Mouse (Mus musculus): ENCODE data around the gene Zcrb1. TPM values are rescaled to one million over a fixed set of nuclear protein-coding genes. Genes with fewer than 3 reads are reported as not detected.
A peak's percentile ranks its signal among the peaks of the same experiment; 100 is the strongest.

The Zcrb1 gene
- total RNA-seq (2021): 10 to 100 TPM; 67.3 to 91.4 TPM

DNA sequence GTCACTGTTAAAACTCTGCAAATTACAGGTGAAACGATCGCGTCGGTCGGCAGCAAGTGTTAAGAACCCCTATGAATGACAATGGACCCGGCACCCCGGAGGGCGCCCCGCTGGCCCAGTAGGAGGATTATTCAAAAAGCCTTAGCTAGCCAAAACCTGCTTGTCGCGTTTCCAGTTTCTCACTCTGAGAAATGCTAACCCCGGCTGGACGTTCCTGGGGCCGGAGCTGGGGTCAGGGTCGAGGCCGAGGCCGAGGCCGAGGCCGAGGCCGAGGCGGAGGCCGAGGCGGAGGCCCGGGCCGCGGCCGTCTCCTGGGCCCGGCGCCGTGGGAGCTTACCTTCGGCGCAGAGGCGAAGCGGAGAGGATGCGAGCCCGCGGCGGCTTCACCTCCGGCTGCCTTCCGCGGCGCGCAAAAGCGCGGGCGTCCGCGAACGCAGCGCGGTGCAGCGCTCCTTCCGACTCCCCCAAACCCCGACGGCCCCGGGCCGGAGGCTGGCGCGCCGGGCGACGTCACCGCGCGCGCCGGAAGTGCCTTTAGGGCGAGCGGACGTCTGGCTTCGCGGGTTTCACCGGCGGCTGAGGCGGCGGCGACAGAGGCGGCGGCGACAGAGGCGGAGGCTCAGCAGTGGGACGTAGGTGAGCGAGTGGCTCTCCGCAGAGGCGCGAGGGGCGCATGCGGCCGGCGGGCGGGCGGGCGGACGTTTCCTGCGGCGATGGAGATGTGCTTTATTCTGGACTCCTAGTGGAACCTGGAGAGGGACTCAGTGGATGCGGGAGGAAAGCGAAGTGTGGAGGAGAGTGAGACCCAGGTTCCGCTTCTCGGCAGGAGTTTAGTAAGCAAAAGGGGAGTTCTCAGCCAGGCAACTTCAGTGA, at the start of gene Zcrb1, which contains the start of gene Pphln1:
TSS of gene Zcrb1 (minus strand) at position 509 of the 873 bp plus-strand sequence.
TSS of gene Pphln1 (plus strand) at position 525 of the 873 bp plus-strand sequence.
- intact Hi-C loops (cut with DNase I): loop anchor here (1.0 to 2.0 kb wide), 2 partner anchors 61 to 123 kb away; partner anchors contain the start of gene Gxylt1
- DNase-seq (ENCODE audit: low spot score in 2 of 2): peak; percentile 87 to 91

DNA sequence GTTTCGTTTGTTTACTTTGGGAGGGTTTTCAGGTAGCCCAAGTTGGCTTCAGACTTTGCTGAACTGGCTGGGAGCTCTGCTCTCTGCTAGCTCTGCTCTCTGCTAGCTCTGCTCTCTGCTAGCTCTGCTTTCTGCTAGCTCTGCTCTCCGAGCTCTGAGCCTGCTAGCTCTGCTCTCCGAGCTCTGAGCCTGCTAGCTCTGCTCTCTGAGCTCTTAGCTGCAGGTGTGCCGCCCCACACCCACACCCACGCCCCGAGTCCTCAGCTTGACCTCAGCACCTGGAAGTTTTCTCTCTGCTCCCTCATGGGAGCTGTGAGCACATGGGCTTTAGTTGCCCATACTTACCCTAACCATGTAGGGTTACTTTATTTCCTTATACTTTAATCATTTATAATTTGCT, 45.5 kb upstream of the Zcrb1 start:
- intact Hi-C loops (cut with DNase I): no loop called here

DNA sequence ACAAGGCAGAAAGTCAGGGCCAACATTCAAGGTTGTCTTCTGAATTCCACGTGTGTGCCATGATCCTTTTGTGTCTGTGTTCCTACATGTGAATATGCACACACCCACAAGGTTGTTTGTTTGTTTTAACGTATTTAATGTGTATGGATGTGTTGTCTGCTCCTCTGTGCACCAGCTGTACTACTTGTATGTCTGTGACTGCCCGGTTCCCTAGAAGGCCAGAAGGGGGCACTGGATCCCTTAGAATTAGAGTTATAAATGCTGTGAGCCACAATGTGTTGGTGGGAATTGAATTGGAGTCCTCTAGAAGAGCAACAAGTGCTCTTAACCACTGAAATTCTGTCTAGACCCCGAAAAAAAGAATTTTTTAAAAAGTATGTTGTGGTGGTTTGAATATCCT, 44.1 kb upstream of the Zcrb1 start:
- intact Hi-C loops (cut with DNase I): no loop called here
- no peak for DNase-seq (ENCODE audit: low spot score in 2 of 2)

More for the DNA sequence above, 45.5 kb upstream of the Zcrb1 start:
- no peak for DNase-seq (ENCODE audit: low spot score in 2 of 2)

DNA sequence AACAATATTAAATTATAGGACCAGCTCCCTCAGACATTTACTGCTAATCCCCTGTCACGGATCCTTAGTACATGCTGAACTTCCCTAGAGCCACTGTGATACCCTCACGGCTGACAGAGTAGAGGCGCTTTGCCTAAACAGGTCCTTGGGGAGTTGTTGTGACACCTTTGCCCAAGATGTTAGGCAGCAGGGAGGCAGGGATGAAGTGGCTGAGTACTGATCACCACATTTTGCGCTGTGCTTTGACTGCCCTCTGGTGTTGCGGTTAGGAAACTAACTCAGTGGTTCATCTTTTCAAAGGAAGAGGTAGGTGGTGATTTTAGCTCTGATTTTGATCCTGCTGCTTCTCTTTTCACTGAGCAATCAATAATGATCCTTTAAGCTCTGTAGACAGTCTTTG, 40.5 kb upstream of the Zcrb1 start:
- peak; percentile 35 to 59 for DNase-seq (ENCODE audit: low spot score in 2 of 2)
- intact Hi-C loops (cut with DNase I): loop anchor here (1.0 to 10.0 kb wide), 2 partner anchors 173 to 1004 kb away; no protein-coding TSS in a partner anchor

DNA sequence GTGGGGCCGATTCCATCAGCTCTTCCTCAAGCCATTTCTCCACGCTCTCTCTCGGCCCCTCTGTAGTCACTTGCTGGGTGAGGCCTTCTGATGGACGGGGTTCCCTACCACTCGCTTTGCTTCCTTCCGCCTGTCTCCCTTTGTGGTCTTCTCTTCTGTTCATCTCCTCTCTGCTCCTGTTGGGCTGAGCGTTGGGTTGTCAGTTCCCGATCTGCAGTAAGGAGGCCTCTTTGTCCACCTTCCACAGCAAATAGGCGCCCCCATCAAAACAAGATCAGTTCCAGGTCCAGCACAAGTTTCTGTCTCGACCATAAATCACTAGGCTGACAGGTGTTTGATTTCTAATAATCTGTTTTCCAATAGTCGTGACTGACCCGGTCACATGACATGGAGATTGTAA, 37.9 kb upstream of the Zcrb1 start:
- no peak for DNase-seq (ENCODE audit: low spot score in 2 of 2)
- intact Hi-C loops (cut with DNase I): loop anchor here (10.0 kb wide), 1 partner anchor 1001 kb away; no protein-coding TSS in a partner anchor

DNA sequence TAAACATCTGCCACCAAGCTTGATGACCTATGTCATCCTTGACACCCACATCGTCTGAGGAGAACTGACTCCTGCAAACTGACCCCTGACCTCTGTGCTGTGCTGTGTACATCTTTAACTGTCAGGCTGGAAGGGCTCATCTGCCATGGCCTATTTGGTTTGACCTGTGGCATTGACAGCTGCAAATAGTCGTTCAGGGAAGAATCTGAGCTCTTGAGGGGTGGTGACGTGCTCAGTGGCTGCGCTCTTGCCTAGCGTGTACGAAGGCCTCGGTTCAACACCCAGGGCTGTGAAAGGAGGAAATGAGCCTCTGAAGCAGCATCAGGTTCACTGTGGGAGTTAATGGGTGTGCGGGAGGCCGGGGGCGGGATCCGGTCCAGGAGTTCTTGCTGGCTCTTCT, 35.7 kb upstream of the Zcrb1 start:
- intact Hi-C loops (cut with DNase I): loop anchor here (10.0 kb wide), 1 partner anchor 999 kb away; no protein-coding TSS in a partner anchor
- DNase-seq (ENCODE audit: low spot score in 2 of 2): no peak

DNA sequence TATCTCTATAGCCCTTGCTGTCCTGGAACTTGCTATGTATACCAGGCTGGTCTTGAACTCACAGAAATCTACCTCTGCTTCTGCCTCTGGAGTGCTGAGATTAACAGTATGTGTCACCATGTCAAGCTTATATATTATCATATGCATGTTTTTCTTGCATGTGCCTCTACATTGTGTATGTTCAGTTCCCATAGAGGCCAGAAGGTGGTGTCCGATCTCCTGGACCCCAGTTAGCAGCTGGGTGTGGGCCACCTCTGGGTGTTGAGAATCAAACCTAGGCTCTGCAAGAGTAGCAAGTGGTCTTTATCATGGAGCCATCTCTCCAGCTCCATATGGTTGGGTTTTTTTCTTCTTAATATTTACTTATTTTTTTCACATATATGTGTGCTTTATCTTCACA, 24.4 kb upstream of the Zcrb1 start:
- DNase-seq (ENCODE audit: low spot score in 2 of 2): no peak
- intact Hi-C loops (cut with DNase I): no loop called here

DNA sequence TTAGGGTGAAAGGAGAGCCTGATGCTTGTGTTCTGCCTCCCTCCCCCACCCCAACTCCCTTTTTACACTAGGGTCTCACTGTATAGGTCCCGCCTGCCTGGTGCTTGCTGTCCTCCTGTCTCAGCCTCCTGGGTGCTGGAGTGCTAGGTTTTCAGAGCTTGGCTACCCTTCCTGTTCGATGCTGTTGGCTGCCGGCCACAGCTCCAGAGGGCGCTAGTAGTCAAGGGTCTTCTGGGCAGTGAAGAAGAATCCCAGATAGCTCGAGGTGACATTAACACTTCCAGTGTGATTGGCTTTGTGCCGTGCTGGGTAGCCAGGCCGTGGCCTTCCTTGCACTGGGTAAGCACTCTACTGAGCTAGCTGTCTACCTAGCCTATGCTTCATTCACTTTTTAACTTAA, 22.5 kb upstream of the Zcrb1 start:
- intact Hi-C loops (cut with DNase I): no loop called here
- no peak for DNase-seq (ENCODE audit: low spot score in 2 of 2)

DNA sequence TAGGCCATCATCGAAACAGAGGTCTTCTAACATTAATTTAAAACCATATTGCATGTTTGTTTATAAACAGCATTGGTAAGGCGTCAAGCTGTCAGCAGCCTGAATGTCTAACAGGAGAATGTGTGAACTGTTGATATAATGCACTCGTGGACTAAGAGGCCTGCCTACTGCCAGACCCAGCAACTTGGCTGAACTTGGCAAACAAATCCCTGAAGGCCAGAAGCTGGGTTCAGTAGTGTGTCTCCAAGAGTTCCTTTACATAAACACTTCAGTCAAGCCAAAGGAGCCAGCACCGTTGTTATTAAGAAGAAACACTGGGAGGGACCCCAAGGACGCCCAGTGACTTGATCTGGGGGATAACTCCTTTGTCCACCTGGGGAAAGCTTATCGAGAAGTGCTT, 18.2 kb upstream of the Zcrb1 start:
- DNase-seq (ENCODE audit: low spot score in 2 of 2): no peak
- intact Hi-C loops (cut with DNase I): no loop called here

DNA sequence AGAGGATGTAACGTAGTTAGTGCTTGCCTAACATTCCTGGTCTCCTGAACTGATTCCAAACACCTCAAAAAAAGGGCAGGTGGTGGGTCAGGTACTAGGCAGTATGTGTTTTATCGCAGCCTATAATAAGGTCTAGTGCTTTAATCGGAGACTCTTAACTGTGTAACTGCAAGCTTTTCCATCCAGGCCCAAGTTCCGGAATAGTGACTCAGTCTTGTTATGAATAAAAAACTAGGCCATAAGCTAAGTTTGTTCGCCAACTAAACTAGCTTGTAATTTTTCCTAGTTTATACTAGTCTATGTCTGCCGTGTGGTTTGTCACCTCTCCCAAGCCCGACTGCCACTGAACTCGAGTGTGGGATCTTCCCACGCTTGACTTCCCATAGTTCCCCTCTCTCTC, 16.3 kb upstream of the Zcrb1 start:
- intact Hi-C loops (cut with DNase I): no loop called here
- DNase-seq (ENCODE audit: low spot score in 2 of 2): no peak

DNA sequence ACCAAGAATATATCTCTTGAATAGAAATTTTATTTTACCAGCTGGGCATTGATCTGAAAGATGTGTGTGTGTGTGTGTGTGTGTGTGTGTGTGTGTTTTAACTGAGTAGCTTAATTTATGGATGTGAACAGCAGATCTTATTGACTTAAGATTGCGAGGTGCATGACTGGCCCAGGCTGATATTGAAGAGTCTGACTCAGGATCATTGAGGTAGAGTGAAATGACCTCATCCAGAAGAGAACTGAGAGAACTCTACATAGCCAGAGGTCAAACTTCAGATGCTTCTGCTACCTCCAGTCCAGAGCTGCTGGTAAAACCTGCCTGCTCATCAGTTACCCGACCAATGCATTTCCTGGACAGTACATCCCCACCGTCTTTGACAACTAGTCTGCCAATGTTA, 14.3 kb upstream of the Zcrb1 start:
- no peak for DNase-seq (ENCODE audit: low spot score in 2 of 2)

DNA sequence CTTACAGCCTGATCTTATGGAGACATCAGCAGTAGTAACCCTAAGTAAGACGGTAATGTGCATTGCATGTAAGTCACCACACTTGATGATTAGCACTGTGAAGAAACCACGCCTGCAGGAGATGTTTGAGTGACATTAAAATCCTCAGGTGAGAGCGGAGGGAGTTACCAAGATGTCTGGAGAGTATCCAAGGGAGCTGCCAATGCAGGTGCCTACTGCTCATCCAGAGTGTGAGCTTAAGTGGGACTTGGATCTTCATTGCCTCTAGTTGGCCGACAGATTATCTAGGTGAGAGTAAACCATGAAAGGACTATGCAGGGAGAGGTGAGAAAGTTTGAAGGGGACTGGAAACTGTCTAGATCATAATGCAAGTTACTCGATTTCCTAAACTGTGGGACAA, 8.4 kb upstream of the Zcrb1 start:
- intact Hi-C loops (cut with DNase I): no loop called here
- DNase-seq (ENCODE audit: low spot score in 2 of 2): no peak

More for the DNA sequence above, 14.3 kb upstream of the Zcrb1 start:
- intact Hi-C loops (cut with DNase I): no loop called here

DNA sequence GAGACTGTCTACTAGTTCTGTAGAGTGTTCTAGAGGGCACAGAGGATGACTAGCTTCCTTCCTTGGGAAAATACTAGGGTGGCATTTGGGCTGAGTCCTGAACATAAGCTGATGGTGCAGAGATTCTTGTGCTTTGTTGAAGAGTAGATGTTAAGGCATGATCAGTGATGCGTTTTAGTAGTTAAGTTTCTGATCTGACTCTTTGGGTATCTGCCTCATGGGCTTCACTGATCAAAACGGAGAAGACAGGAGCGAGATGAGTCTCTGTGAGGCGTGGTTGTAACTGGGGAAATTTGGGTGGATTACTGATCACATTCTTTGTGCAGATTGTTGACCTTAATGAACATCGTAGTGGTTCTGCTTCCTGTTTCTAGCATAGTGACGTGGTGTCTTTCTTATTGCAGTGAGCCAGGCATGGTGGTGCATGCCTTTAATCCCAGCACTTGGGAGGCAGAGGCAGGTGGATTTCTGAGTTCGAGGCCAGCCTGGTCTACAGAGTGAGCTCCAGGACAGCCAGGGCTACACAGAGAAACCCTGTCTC, 7.4 kb upstream of the Zcrb1 start:
- intact Hi-C loops (cut with DNase I): no loop called here
- DNase-seq (ENCODE audit: low spot score in 2 of 2): no peak

DNA sequence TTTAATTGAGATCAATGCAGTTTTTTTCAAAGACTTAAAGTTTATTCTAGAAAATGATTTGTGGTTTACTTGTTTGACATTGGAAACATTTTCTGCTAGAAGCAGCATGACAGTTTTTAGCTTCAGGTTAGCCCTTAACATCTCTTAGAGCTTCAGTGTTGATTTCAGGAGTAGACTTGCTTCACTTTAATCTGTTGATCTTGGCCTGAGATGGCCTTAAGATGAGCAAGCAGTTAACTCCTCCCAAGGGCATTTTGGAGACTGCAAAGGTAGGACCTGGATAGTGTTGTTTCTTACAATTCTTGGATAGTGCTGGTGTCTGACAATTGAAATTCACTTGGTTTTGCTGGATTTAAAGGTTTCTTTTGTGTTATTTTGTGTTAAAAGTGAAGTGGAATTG, 6.7 kb upstream of the Zcrb1 start:
- DNase-seq (ENCODE audit: low spot score in 2 of 2): no peak
- intact Hi-C loops (cut with DNase I): no loop called here

DNA sequence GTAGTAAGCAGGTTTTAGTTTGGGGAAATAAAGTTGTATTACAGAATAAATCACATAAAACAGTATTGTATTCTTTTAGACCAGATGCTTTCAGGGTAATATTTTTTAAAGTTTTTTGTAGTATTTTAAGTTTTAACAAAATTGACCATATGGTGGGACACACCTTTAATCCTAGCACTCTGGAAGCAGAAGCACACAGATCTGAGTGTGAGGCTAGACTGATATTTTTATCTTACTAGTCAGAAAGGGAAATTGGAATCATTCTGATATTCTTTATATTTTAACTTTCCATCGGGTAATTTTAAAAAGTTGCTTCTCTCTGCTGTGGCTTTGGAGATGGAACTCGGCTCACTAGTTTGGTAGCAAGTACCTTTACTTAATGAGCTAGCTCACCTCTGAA, 4.6 kb upstream of the Zcrb1 start:
- intact Hi-C loops (cut with DNase I): no loop called here
- DNase-seq (ENCODE audit: low spot score in 2 of 2): no peak

DNA sequence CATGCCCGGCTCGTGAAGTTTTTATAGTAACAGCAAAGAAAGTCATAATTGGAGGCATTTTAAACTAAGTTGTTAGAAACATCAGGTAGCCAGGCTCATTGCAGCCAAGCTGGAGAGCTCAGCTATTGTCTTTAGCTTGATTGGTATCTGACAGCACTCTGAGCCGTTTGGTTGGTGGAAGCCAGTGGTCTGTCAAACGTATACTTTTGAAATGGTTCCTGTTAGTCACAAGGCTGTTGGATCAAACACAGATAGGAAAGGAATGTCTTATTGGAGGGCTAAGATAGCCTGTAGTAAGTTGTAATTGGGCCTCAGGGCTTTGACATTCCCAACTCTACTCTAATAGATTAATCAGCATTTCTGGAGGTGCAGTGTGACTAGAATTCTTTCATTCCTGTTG, 3.3 kb upstream of the Zcrb1 start:
- intact Hi-C loops (cut with DNase I): no loop called here
- DNase-seq (ENCODE audit: low spot score in 2 of 2): no peak

DNA sequence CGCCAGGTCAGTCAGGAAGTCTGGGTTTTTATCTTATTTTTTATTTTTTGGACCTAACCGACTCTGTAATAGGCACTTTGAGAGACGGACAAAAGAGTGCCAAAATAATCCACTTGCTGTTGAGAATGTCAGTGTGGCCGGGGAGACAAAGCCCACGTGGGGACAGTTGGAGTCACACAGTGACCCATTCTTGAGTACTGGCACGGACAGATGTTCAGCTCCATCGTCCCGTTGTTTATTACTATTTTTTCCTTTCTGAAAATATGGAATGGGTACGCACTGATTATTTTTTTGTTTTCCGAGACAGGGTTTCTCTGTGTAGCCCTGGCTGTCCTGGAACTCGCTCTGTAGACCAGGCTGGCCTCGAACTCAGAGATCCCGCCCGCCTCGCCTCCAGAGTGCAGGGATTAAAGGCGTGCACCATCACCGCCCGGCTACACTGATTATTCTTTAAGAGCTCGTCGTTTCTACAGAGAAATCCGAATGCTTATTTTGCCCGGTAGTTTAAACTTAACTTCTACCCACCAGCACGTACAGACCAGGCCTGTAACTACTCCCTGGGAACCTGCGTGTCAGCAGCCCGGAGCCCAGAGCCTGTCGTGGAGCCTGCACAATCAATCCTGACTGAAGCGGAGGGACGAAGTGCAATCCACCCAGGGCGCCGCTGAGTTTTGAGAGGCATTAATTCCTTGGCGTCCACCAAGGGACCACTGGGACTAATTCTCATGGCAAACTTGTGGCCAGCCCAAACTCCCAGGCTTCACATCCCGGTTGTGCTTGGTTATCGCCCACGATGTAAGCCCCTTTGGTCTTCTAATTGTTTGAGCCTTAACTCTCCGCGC, 786 bp upstream of the Zcrb1 start:
- intact Hi-C loops (cut with DNase I): loop anchor here (1.0 to 2.0 kb wide), 2 partner anchors 62 to 124 kb away; partner anchors contain the start of gene Gxylt1
- no peak for DNase-seq (ENCODE audit: low spot score in 2 of 2)

DNA sequence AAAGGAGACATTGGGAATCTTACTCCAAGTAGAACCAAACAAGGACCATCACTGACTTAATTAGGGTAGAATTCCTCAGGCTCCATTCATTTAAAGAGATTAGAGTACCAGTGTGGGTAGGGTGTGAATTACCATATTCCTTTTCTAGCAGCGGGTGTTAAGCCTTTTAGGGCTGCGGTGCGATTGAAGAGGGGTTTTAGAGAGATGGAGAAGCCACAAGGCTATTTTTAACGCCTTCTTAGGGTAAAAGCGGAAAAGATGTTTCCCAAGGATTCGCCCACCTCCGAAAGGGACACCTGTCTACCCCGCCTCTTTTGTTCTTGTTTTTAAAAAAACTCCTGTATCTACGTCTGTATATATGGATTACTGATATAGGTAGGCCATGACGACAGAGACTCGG, 865 bp downstream of the Zcrb1 start:
- DNase-seq (ENCODE audit: low spot score in 2 of 2): peak in 1 of 2 experiments; percentile 5

DNA sequence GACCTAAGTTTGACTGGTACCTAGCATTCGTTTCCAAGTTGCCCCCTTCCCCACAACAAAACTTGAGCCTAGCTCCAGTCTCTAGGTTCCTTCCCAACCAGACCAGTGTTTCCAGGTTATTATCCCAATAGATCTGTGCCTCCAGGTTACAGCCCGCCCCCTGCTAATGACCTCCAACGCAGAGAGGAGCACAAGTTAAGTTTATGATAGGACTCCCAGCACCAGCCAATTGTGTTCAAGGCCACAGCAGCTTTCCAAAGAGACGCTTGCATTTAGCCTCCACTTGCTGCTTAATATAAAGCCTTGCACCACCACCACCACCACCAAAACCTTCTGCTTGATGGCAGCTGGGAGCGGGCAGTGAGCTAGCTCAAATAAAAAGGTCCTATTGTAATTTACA, 16.8 kb downstream of the Zcrb1 start:
- intact Hi-C loops (cut with DNase I): no loop called here

More for the DNA sequence above, 865 bp downstream of the Zcrb1 start:
- intact Hi-C loops (cut with DNase I): no loop called here

DNA sequence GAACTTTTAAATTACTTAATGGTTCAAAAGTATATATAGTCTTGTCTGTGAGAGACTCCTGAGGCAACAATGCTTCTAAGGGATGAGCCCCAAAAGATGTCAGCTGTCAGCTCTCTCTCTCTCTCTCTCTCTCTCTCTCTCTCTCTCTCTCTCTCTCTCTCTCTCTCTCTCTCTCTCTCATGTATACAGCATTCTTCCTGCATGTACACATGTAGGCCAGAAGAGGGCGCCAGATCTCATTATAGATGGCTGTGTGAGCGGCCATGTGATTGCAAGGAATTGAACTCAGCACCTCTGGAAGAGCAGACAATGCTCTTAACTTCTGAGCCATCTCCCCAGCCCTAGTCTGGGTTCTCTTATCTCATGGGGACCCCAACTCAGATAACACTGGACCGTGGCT, 19.0 kb downstream of the Zcrb1 start:
- intact Hi-C loops (cut with DNase I): no loop called here
- DNase-seq (ENCODE audit: low spot score in 2 of 2): no peak

More for the DNA sequence above, 16.8 kb downstream of the Zcrb1 start:
- no peak for DNase-seq (ENCODE audit: low spot score in 2 of 2)

All from left cerebral cortex, postnatal 36 days (tissue).